Mouse (Mus musculus): ENCODE measurements around the gene Pigk. TPM values are rescaled to one million over a fixed set of nuclear protein-coding genes. Genes with fewer than 3 reads are reported as not detected.

Gene Pigk
- polyA plus RNA-seq, 1 experiment from 2014 or later = 24.2 TPM

- no peak overlapping the region for H3K4me2 ChIP-seq
- H3K9me3 ChIP-seq (replicated peaks) = no peaks in the 10 kb centered on the region
- ATAC-seq (ENCODE audit: low read depth) (no peak), DNase-seq (no peak)
- H3K4me3 ChIP-seq (replicated peaks) = no peak overlapping the region
- H3K9ac ChIP-seq = no peak overlapping the region
- no peaks in the 10 kb centered on the region for H3K27me3 ChIP-seq
- H3K36me3 ChIP-seq = no peaks in the 10 kb centered on the region
- no peak overlapping the region for H3K27ac ChIP-seq
- H3K4me1 ChIP-seq (replicated peaks) = no peaks in the 10 kb centered on the region
Measured at GRCm38 (mm10) chr3:152843925-152844324, 130.0 kb downstream of the Pigk start.

- no peak for ATAC-seq (ENCODE audit: low read depth)
- WGBS (ENCODE audit: insufficient replicate concordance) = 58% methylated on average over 12 of the region's 12 CpGs
Measured at GRCm38 (mm10) chr3:152855006-152855614, 141.2 kb downstream of the Pigk start.

GRCm38 (mm10) chr3:152856095-152856494, 142.2 kb downstream of the Pigk start:
- no peak for ATAC-seq (ENCODE audit: low read depth)
- Histone ChIP-seq H3K9me3 (replicated peaks) (no peaks in the 10 kb centered on the region), H3K4me2 (no peak overlapping the region), H3K27me3 (no peaks in the 10 kb centered on the region), H3K4me1 (replicated peaks) (no peaks in the 10 kb centered on the region), H3K27ac (no peak overlapping the region), H3K36me3 (no peaks in the 10 kb centered on the region), H3K9ac (no peak overlapping the region), H3K4me3 (replicated peaks) (no peak overlapping the region)
- WGBS (ENCODE audit: insufficient replicate concordance) = 56% methylated on average over 10 of the region's 10 CpGs
- no peak for DNase-seq

More at GRCm38 (mm10) chr3:152855006-152855614, 141.2 kb downstream of the Pigk start:
- DNase-seq = no peak
- H3K4me3 ChIP-seq (replicated peaks) = no peak overlapping the region
- H3K9me3 ChIP-seq (replicated peaks) = no peaks in the 10 kb centered on the region
- H3K9ac ChIP-seq = no peak overlapping the region
- no peak overlapping the region for H3K4me2 ChIP-seq
- no peaks in the 10 kb centered on the region for H3K27me3 ChIP-seq
- no peaks in the 10 kb centered on the region for H3K4me1 ChIP-seq (replicated peaks)
- H3K36me3 ChIP-seq = no peaks in the 10 kb centered on the region
- H3K27ac ChIP-seq = no peak overlapping the region

GRCm38 (mm10) chr3:152861450-152861849, 147.6 kb downstream of the Pigk start:
- Histone ChIP-seq H3K9ac (no peak overlapping the region), H3K27ac (no peak overlapping the region), H3K9me3 (replicated peaks) (no peaks in the 10 kb centered on the region), H3K4me2 (no peak overlapping the region), H3K27me3 (no peaks in the 10 kb centered on the region), H3K4me1 (replicated peaks) (no peaks in the 10 kb centered on the region), H3K36me3 (no peaks in the 10 kb centered on the region), H3K4me3 (replicated peaks) (no peak overlapping the region)
- WGBS (ENCODE audit: insufficient replicate concordance) = 59% methylated on average over 4 of the region's 4 CpGs
- DNase-seq (no peak), ATAC-seq (ENCODE audit: low read depth) (no peak)

- no peak for DNase-seq
- H3K27ac ChIP-seq = no peak overlapping the region
- H3K4me3 ChIP-seq (replicated peaks) = no peak overlapping the region
- H3K4me1 ChIP-seq (replicated peaks) = no peaks in the 10 kb centered on the region
- WGBS (ENCODE audit: insufficient replicate concordance) = 72% methylated on average over 1 of the region's 1 CpGs
- H3K4me2 ChIP-seq = no peak overlapping the region
- no peaks in the 10 kb centered on the region for H3K36me3 ChIP-seq
- H3K9me3 ChIP-seq (replicated peaks) = no peaks in the 10 kb centered on the region
- no peak for ATAC-seq (ENCODE audit: low read depth)
- no peaks in the 10 kb centered on the region for H3K27me3 ChIP-seq
- no peak overlapping the region for H3K9ac ChIP-seq
Measured at GRCm38 (mm10) chr3:152861978-152862377, 148.1 kb downstream of the Pigk start.

- ATAC-seq (ENCODE audit: low read depth) = no peak
- H3K27ac ChIP-seq = no peak overlapping the region
- H3K4me2 ChIP-seq = no peak overlapping the region
- H3K36me3 ChIP-seq = no peaks in the 10 kb centered on the region
- no peaks in the 10 kb centered on the region for H3K27me3 ChIP-seq
- no peaks in the 10 kb centered on the region for H3K4me1 ChIP-seq (replicated peaks)
- no peak for DNase-seq
- H3K9me3 ChIP-seq (replicated peaks) = no peaks in the 10 kb centered on the region
- 71% methylated on average over 22 of the region's 22 CpGs for WGBS (ENCODE audit: insufficient replicate concordance)
- no peak overlapping the region for H3K9ac ChIP-seq
- H3K4me3 ChIP-seq (replicated peaks) = no peak overlapping the region
Measured at GRCm38 (mm10) chr3:152866035-152866965, 152.4 kb downstream of the Pigk start.

- no peak overlapping the region for H3K4me3 ChIP-seq (replicated peaks)
- 66% methylated on average over 12 of the region's 12 CpGs for WGBS (ENCODE audit: insufficient replicate concordance)
- no peaks in the 10 kb centered on the region for H3K4me1 ChIP-seq (replicated peaks)
- H3K9ac ChIP-seq = no peak overlapping the region
- H3K36me3 ChIP-seq = no peaks in the 10 kb centered on the region
- no peak for DNase-seq
- no peak overlapping the region for H3K4me2 ChIP-seq
- no peaks in the 10 kb centered on the region for H3K27me3 ChIP-seq
- H3K9me3 ChIP-seq (replicated peaks) = no peaks in the 10 kb centered on the region
- no peak overlapping the region for H3K27ac ChIP-seq
- ATAC-seq (ENCODE audit: low read depth) = no peak
Measured at GRCm38 (mm10) chr3:152867654-152868525, 154.0 kb downstream of the Pigk start.

- Histone ChIP-seq H3K36me3 (no peaks in the 10 kb centered on the region), H3K9ac (no peak overlapping the region), H3K9me3 (replicated peaks) (no peaks in the 10 kb centered on the region), H3K27ac (no peak overlapping the region), H3K4me1 (replicated peaks) (no peaks in the 10 kb centered on the region), H3K27me3 (no peaks in the 10 kb centered on the region), H3K4me3 (replicated peaks) (no peak overlapping the region), H3K4me2 (no peak overlapping the region)
- DNase-seq = no peak
- ATAC-seq (ENCODE audit: low read depth) = no peak
- WGBS (ENCODE audit: insufficient replicate concordance) = 75% methylated on average over 12 of the region's 12 CpGs
Measured at GRCm38 (mm10) chr3:152872054-152872453, 158.2 kb downstream of the Pigk start.

GRCm38 (mm10) chr3:152872596-152872995, 158.7 kb downstream of the Pigk start:
- ATAC-seq (ENCODE audit: low read depth) = no peak
- H3K9me3 ChIP-seq (replicated peaks) = no peaks in the 10 kb centered on the region
- no peak overlapping the region for H3K4me2 ChIP-seq
- H3K27me3 ChIP-seq = no peaks in the 10 kb centered on the region
- DNase-seq = no peak
- no peak overlapping the region for H3K4me3 ChIP-seq (replicated peaks)
- 66% methylated on average over 6 of the region's 6 CpGs for WGBS (ENCODE audit: insufficient replicate concordance)
- no peak overlapping the region for H3K27ac ChIP-seq
- H3K9ac ChIP-seq = no peak overlapping the region
- no peaks in the 10 kb centered on the region for H3K4me1 ChIP-seq (replicated peaks)
- H3K36me3 ChIP-seq = no peaks in the 10 kb centered on the region

- H3K9me3 ChIP-seq (replicated peaks) = no peaks in the 10 kb centered on the region
- no peaks in the 10 kb centered on the region for H3K36me3 ChIP-seq
- no peak for DNase-seq
- WGBS (ENCODE audit: insufficient replicate concordance) = 76% methylated on average over 17 of the region's 17 CpGs
- H3K27ac ChIP-seq = no peak overlapping the region
- H3K27me3 ChIP-seq = no peaks in the 10 kb centered on the region
- no peak overlapping the region for H3K4me3 ChIP-seq (replicated peaks)
- H3K4me1 ChIP-seq (replicated peaks) = no peaks in the 10 kb centered on the region
- H3K9ac ChIP-seq = no peak overlapping the region
- H3K4me2 ChIP-seq = no peak overlapping the region
- no peak for ATAC-seq (ENCODE audit: low read depth)
Measured at GRCm38 (mm10) chr3:152874431-152875355, 160.8 kb downstream of the Pigk start.
